ENCODE assay signal across 8 mouse cellular contexts in the genomic region with DNA sequence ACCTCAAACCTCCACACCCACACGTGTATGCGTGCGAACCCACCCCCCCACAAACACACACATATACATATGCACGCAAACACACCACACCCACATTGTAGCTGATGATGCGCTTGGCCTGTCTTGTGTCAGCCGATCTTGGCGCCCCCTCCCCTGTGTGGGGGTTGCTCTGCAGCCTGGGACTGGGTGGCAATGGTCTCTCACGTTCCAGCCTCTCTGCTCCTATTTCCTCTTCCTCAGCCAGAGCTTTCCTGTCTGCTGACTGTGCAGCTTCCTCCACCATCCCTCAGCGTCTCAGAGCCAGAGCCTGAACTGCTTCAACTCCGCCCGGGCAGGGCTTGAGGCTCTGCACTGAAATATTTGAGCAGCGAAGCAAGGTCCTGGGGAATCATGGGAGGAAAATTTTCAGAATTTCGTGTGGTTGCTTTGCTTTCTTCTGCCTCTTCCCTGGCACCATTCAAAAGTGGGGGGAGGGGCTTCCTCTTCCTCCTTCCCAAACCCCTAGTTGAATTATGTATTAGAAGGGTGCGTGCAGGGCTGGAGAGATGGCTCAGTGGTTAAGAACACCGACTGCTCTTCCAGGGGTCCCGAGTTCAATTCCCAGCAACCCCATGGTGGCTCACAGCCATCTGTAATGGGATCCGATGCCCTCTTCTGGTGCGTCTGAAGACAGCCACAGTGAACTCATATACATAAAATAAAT. TPM values are rescaled to one million over a fixed set of nuclear protein-coding genes. Genes with fewer than 3 reads are reported as not detected.
DNase-seq lines count a peak whose midpoint lies in the region; ATAC-seq lines count a peak whose summit lies in the region.
"Had no signal": no experiment of that assay in that cellular context is flagged by ENCODE, and none has a peak within 500 bp of the region (broad histone marks: within the 10 kb centered on the region; RNA-seq: fewer than 3 reads in every experiment).

No protein-coding gene starts in this region.

- no peak overlapping the region for H3K9ac ChIP-seq in heart, embryonic 14.5 days (ENCODE audit: low read length)
- H3K9ac ChIP-seq in liver, embryonic 13.5 days: no peak overlapping the region

- no peak overlapping the region for H3K4me3 ChIP-seq in heart, embryonic 14.5 days (ENCODE audit: control insufficient read depth in 1 of 2, insufficient read depth in 1 of 2, low read depth in 1 of 2, low read length in 2 of 2)
- H3K4me3 ChIP-seq in liver, embryonic 13.5 days (replicated peaks): peak overlapping the region; percentile 16; the same call in 1 of the 2 replicates

- H3K27ac ChIP-seq in heart, embryonic 14.5 days (replicated peaks in 1 of 2; ENCODE audit: control insufficient read depth in 1 of 2, insufficient read depth in 1 of 2, low read depth in 2 of 2, low read length in 2 of 2): 0 out of 4 replicates have a peak overlapping the region, but pooled peaks of 1 of the 2 experiments have one; percentile 39
- peak overlapping the region; percentile 47; the same call in 1 of the 2 replicates for H3K27ac ChIP-seq in liver, embryonic 13.5 days

- 68% methylated on average over 18 of the region's 18 CpGs for WGBS in heart, embryonic 14.5 days
- 45% methylated on average over 18 of the region's 18 CpGs for WGBS in liver, embryonic 13.5 days (ENCODE audit: insufficient replicate concordance)

- no peaks in the 10 kb centered on the region for H3K27me3 ChIP-seq in heart, embryonic 14.5 days (ENCODE audit: control insufficient read depth, insufficient read depth, low read length)
- no peaks in the 10 kb centered on the region for H3K27me3 ChIP-seq in liver, embryonic 13.5 days

- H3K9me3 ChIP-seq in heart, embryonic 14.5 days (ENCODE audit: control insufficient read depth, low read length): no peaks in the 10 kb centered on the region
- H3K9me3 ChIP-seq in liver, embryonic 13.5 days (replicated peaks): 0 out of 2 replicates have a peak, but pooled peaks cover 2% of the 10 kb centered on the region

- peak overlapping the region; percentile 7; the same call in 1 of the 2 replicates for H3K4me2 ChIP-seq in heart, embryonic 14.5 days (ENCODE audit: low read length)
- H3K4me2 ChIP-seq in liver, embryonic 13.5 days: 0 out of 2 replicates have a peak overlapping the region, but pooled peaks have one; percentile 4

- H3K4me1 ChIP-seq in heart, embryonic 14.5 days (ENCODE audit: control insufficient read depth in 2 of 2, insufficient read depth in 2 of 2, low read length in 2 of 2): peaks cover 0 to 2% of the 10 kb centered on the region in 2 experiments; a peak in 2 of 4 replicates
- H3K4me1 ChIP-seq in liver, embryonic 13.5 days (replicated peaks): peaks cover 10% of the 10 kb centered on the region; the same call in 1 of the 2 replicates

- DNase-seq in 416B (ENCODE audit: low read depth): peak; percentile 32
- peak; percentile 38 for DNase-seq in CD4-positive helper T cell, adult 2 months (ENCODE audit: low read depth, low spot score)
- DNase-seq in liver, embryonic 13.5 days: no peak
- DNase-seq in cerebellum, adult 9-10 months: no peak
- DNase-seq in spleen, postnatal 4 days (ENCODE audit: low spot score in 2 of 2): no peak
- DNase-seq: adrenal gland, postnatal 14 days had no signal

- peak; percentile 44; the same call in 1 of the 2 replicates for ATAC-seq in heart, embryonic 14.5 days (ENCODE audit: insufficient number of reproducible peaks, insufficient read depth, low FRiP score, low read depth)
- ATAC-seq in liver, embryonic 13.5 days (ENCODE audit: low read depth): peak; percentile 51
- no peak for ATAC-seq in activated CD4-positive, CD25-positive, alpha-beta regulatory T cell, adult 4 months

- no peaks in the 10 kb centered on the region for H3K36me3 ChIP-seq in heart, embryonic 14.5 days (ENCODE audit: control insufficient read depth, insufficient read depth, low read length)
- H3K36me3 ChIP-seq in liver, embryonic 13.5 days: no peaks in the 10 kb centered on the region

RNA-seq across cellular contexts. Expression of a gene that starts 28.1 kb away (rescaled TPM):
- polyA plus RNA-seq in heart, embryonic 14.5 days (2014; fragmentation: Nextera tagmentation; extraction: Ambion mirVana): 131 and 132 TPM in 2 replicates
- 39.1 and 52.5 TPM in 2 replicates for polyA plus RNA-seq in liver, embryonic 13.5 days (2015; fragmentation: Nextera tagmentation; extraction: Ambion mirVana)
- 10 to 100 TPM; 71.1 to 90.5 TPM for polyA plus RNA-seq in activated CD4-positive, CD25-positive, alpha-beta regulatory T cell, adult 4 months (2017; shearing (Covaris generic))

Comparison
In these comparisons a context has a peak if more than half of its experiments do, and no peak if none do; other contexts are left out.
1. DNase-seq: peak in 416B (single experiment) and CD4-positive helper T cell, adult 2 months (single experiment); none in liver, embryonic 13.5 days (single experiment), cerebellum, adult 9-10 months (single experiment) and spleen, postnatal 4 days (0 of 2).